Mouse (Mus musculus) olfactory bulb, adult 2 months (tissue): ENCODE results near the gene Camk1. TPM values are rescaled to one million over a fixed set of nuclear protein-coding genes. Genes with fewer than 3 reads are reported as not detected.

ENCODE experiments used
- H3K27ac ChIP-seq: fragments of 200-500 bp; 2 replicates; pipeline ENCODE4 v1.5.1; 2012; ENCODE audit warnings: low read depth, low read length; ENCODE audit not compliant: insufficient read depth
- H3K4me1 ChIP-seq: fragments of 200-500 bp; 2 replicates; pipeline ENCODE4 v1.6.1; 2012; ENCODE audit warnings: low read length; ENCODE audit not compliant: control insufficient read depth, insufficient read depth
- H3K4me3 ChIP-seq: fragments of 200-500 bp; 2 replicates; pipeline ENCODE4 v1.5.1; 2012; ENCODE audit warnings: mild to moderate bottlenecking, low read depth, low read length, moderate library complexity; ENCODE audit not compliant: insufficient read depth
- CTCF ChIP-seq: fragments of 200-500 bp; IDR thresholded peaks from 2 replicates; pipeline ENCODE4 v1.5.1; 2012; ENCODE audit warnings: low read depth, mild to moderate bottlenecking, low read length, moderate library complexity; ENCODE audit not compliant: insufficient read depth
- POLR2A ChIP-seq: fragments of 200-500 bp; IDR thresholded peaks from 2 replicates; pipeline ENCODE4 v1.6.1; 2012; ENCODE audit warnings: mild to moderate bottlenecking, low read depth, low read length, moderate library complexity; ENCODE audit not compliant: insufficient read depth
- WGBS: fragments of 180-500 bp; shearing (Covaris S2); methylation state at CpG from one replicate; pipeline ENCODE4 v1.1.7; 2018; 5-methylcytosine and 5-hydroxymethylcytosine counted together
- polyA plus RNA-seq: library from polyadenylated mRNA; stranded (reverse); fragments of >200 nt; gene quantifications from 2 replicates; pipeline ENCODE4 v1.2.4, GENCODE M21; 2012; ENCODE audit warnings: low replicate concordance; ENCODE audit not compliant: missing spikeins, insufficient read depth, insufficient read length

The Camk1 gene
- polyA plus RNA-seq, 1 experiment, result not detected

- no peak overlapping the region for H3K4me3 ChIP-seq
- TF ChIP-seq CTCF (no peak), POLR2A (no peak)
- 85% methylated on average over 5 of the region's 5 CpGs for WGBS
These were observed 42.4 kb downstream of the Camk1 start for GRCm38 (mm10) chr6:113301350-113301749.

GRCm38 (mm10) chr6:113296639-113297038 is 47.1 kb downstream of the Camk1 start:
- 61% methylated on average over 4 of the region's 4 CpGs for WGBS
- TF ChIP-seq CTCF, result no peak
- no peak for TF ChIP-seq POLR2A
- Histone ChIP-seq H3K4me1 (no peaks in the 10 kb centered on the region), H3K27ac (no peak overlapping the region), H3K4me3 (no peak overlapping the region)

More at GRCm38 (mm10) chr6:113301350-113301749, 42.4 kb downstream of the Camk1 start:
- no peak overlapping the region for H3K27ac ChIP-seq
- no peaks in the 10 kb centered on the region for H3K4me1 ChIP-seq

GRCm38 (mm10) chr6:113296046-113296445 is 47.7 kb downstream of the Camk1 start:
- TF ChIP-seq POLR2A (no peak), CTCF (no peak)
- Histone ChIP-seq H3K4me1 (no peaks in the 10 kb centered on the region), H3K4me3 (no peak overlapping the region), H3K27ac (no peak overlapping the region)
- 95% methylated on average over 2 of the region's 2 CpGs for WGBS

GRCm38 (mm10) chr6:113292938-113293337 is 50.8 kb downstream of the Camk1 start:
- WGBS, result 69% methylated on average over 5 of the region's 5 CpGs
- Histone ChIP-seq H3K4me3 (no peak overlapping the region), H3K4me1 (no peaks in the 10 kb centered on the region), H3K27ac (no peak overlapping the region)
- no peak for TF ChIP-seq POLR2A
- no peak for TF ChIP-seq CTCF

GRCm38 (mm10) chr6:113290346-113290745 is 53.4 kb downstream of the Camk1 start:
- WGBS, result 78% methylated on average over 6 of the region's 6 CpGs
- TF ChIP-seq POLR2A (no peak), CTCF (no peak)
- H3K4me3 ChIP-seq, result no peak overlapping the region

GRCm38 (mm10) chr6:113289346-113289745 is 54.4 kb downstream of the Camk1 start:
- Histone ChIP-seq H3K27ac (no peak overlapping the region), H3K4me3 (no peak overlapping the region), H3K4me1 (peaks cover 3% of the 10 kb centered on the region)
- no peak for TF ChIP-seq CTCF
- TF ChIP-seq POLR2A, result no peak
- 94% methylated on average over 15 of the region's 15 CpGs for WGBS

More at GRCm38 (mm10) chr6:113290346-113290745, 53.4 kb downstream of the Camk1 start:
- H3K27ac ChIP-seq, result no peak overlapping the region
- peaks cover 3% of the 10 kb centered on the region for H3K4me1 ChIP-seq

GRCm38 (mm10) chr6:113287236-113287635 is 56.5 kb downstream of the Camk1 start:
- no peak overlapping the region for H3K4me3 ChIP-seq
- WGBS, result 48% methylated on average over 4 of the region's 4 CpGs
- H3K4me1 ChIP-seq, result peaks cover 13% of the 10 kb centered on the region
- peak overlapping the region; percentile 20; the same call in 1 of the 2 replicates for H3K27ac ChIP-seq
- no peak for TF ChIP-seq POLR2A
- TF ChIP-seq CTCF, result no peak

- H3K4me1 ChIP-seq, result peaks cover 16% of the 10 kb centered on the region
- no peak overlapping the region for H3K27ac ChIP-seq
- TF ChIP-seq CTCF (no peak), POLR2A (no peak)
- H3K4me3 ChIP-seq, result no peak overlapping the region
- WGBS, result 79% methylated on average over 1 of the region's 1 CpGs
These were observed 57.5 kb downstream of the Camk1 start for GRCm38 (mm10) chr6:113286316-113286715.

- Histone ChIP-seq H3K4me1 (peaks cover 16% of the 10 kb centered on the region), H3K27ac (no peak overlapping the region), H3K4me3 (no peak overlapping the region)
- no peak for TF ChIP-seq POLR2A
- no peak for TF ChIP-seq CTCF
- WGBS, result 87% methylated on average over 3 of the region's 3 CpGs
These were observed 58.9 kb downstream of the Camk1 start for GRCm38 (mm10) chr6:113284931-113285330.

Other genes starting within 250 kb of the Camk1 start
- gene Lhfpl4, start 148.6 kb downstream of the Camk1 start, polyA plus RNA-seq, result not detected in 2 replicates
- gene Mtmr14, start 106.1 kb downstream of the Camk1 start, polyA plus RNA-seq, result not detected in 2 replicates
- not detected in 2 replicates for gene Cpne9, start 61.7 kb downstream of the Camk1 start, polyA plus RNA-seq
- gene Brpf1, start 36.8 kb downstream of the Camk1 start, polyA plus RNA-seq, result not detected in 2 replicates
- gene Ogg1, start 17.0 kb downstream of the Camk1 start, polyA plus RNA-seq, result not detected in 2 replicates
- gene Tada3, start 33.9 kb upstream of the Camk1 start, polyA plus RNA-seq, result not detected in 2 replicates
- gene Arpc4, start 34.1 kb upstream of the Camk1 start, polyA plus RNA-seq, result not detected in 2 replicates
- gene Ttll3, start 45.3 kb upstream of the Camk1 start, polyA plus RNA-seq, result not detected in 2 replicates
- not detected in 2 replicates for gene Rpusd3, start 75.4 kb upstream of the Camk1 start, polyA plus RNA-seq
- not detected in 2 replicates for gene Cidec, start 91.8 kb upstream of the Camk1 start, polyA plus RNA-seq
- not detected in 2 replicates for gene Jagn1, start 98.6 kb upstream of the Camk1 start, polyA plus RNA-seq
- gene Il17re, start 114.5 kb upstream of the Camk1 start, polyA plus RNA-seq, result not detected in 2 replicates
- not detected in 2 replicates for gene Il17rc, start 127.4 kb upstream of the Camk1 start, polyA plus RNA-seq
- gene Creld1, start 139.3 kb upstream of the Camk1 start, polyA plus RNA-seq, result not detected in 2 replicates
- gene Prrt3, start 157.9 kb upstream of the Camk1 start, polyA plus RNA-seq, result not detected in 2 replicates
- not detected in 2 replicates for gene Emc3, start 187.7 kb upstream of the Camk1 start, polyA plus RNA-seq
- gene Fancd2, start 187.7 kb upstream of the Camk1 start, polyA plus RNA-seq, result not detected in 2 replicates